Mouse (Mus musculus) adipocyte (in vitro differentiated cells): Measurements from ENCODE around the gene Zfp771.
A peak's percentile ranks its signal among the peaks of the same experiment; 100 is the strongest.

Experiments used
- DNase-seq: peaks from one replicate; pipeline ENCODE4 v3.0.0-alpha.2; 2016; ENCODE audit warnings: low spot score

The Zfp771 gene

DNA sequence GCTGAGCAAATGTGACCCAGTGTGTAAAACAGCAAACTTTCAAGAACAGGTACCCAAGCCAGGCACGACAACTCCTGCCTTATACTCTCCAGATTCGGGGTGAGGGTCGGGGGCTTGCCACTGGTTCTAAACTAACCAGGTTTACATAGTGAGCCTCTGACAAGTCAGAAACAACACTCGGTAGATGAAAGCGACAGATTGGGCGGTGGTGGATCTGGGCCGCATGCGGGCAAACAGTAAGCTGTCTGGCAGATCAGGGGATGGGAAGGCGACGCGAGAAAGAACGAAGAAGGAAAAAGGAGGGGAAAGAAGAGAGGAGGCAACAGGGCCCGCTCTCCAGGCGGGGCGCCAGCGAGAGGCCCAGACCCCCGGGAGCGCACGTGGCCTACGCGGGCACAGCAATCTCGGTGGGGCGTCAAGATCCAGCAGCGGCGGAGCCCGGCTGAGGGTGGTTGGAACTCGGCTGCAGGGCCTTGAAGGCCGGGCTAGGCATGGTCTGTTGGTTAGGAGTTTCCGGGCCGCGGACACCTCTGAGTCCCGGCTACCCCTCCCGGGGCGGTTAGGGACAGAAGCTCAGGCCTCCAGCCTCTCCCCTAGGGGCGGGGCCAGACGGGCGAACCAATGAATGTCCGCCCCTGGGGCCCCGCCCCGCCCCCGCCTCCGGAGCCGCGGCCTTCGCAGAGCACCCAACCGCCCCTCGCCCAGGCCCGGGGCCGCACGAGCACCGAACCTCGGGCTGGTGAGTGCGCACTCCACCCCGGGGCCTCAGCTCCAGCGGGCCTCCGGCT is at the start of gene Zfp771:
Gene Zfp771 (plus strand): TSS at position 405 of the 788 bp plus-strand sequence.
- peak; percentile 90 for DNase-seq

GRCm38 (mm10) chr7:127194633-127195029 is 49.4 kb upstream of the Zfp771 start:
- DNase-seq: no peak

GRCm38 (mm10) chr7:127195544-127196295 is 48.4 kb upstream of the Zfp771 start, which contains the start of gene Cd2bp2:
Gene Cd2bp2, minus strand, starts transcription at chr7:127196050.
- DNase-seq: peak; percentile 96

DNA sequence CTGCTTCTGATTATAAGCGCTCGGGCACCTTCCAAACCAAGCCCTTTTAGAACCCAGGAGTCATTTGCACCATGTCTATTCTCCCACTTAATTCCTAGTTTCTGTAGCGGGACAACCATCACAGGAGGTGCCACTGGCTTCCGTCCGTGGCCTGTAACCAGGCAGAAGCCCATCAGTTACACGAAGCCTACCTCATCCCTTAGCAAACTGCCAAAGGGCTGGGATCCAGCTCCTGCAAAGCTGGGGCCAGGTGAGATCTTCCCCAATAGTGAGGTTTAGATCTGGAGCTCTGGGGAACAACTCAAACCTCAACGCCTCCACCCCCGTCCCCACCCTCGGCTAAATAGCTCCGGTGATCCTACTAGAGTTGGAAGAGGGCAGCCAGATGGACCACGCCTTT is 47.6 kb upstream of the Zfp771 start:
- no peak for DNase-seq

DNA sequence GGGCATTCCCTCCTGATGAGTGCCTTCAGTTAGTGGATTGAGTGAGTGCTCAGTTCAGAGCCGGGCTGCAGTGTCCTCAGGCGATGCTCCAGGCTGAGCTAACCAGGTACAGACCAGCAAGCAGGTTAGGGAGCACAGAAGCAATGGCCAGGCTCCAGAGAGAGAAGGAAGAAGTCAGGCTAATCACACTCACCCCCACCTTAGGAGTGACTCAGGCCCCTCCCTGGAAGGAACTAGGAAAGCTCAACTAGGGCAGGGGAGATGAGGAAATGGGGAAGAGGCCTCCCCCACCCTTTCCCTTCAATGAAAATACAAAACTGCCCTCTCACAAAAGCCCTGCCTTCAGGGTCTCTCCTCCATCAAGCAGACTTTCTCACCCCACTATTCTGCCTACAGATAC is 37.5 kb upstream of the Zfp771 start:
- no peak for DNase-seq

DNA sequence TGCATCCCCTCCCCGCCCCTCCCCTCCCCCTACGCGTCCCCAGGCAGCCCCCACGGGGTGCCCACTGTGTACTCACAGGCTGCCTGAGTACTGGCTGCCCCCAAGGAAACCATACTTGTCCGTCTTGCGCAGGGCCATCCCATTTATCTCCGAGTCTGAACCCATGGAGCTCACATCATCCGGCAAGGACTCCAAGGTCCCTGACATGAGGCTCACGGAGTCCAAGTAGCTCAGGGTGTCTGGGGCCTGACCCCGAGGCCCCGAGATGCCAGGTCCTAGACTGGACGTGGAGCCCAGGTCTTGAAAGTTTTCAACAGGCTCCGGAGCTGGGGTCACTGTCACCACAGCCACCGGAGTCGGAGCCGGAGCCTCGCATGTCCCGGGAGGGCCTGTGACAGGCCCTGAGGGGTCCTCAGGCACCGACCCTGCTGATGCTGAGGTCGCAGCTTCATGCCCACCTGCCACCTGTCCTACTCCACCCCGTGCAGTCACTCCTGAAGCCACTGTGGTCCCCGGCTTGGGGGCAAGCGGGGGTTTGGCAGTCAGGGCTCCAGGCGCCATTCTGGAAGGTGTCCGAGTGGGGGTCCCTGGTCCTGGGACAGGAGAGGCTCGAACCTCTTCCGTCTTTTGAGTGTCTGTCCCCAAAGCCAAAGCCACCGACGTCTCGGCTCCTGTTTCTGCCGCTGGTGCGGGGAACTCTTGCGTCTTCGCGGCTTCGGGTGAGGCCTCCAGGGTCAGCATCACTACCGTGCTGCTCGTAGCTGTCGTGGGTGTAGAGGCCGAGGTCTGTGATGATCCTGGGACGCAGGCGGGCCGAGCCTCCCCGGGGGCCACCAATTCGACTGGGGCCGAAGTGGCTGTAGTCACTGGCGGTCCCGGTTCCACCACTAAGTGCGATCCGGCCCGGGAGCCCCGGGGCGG is 36.4 kb upstream of the Zfp771 start:
- DNase-seq: no peak

DNA sequence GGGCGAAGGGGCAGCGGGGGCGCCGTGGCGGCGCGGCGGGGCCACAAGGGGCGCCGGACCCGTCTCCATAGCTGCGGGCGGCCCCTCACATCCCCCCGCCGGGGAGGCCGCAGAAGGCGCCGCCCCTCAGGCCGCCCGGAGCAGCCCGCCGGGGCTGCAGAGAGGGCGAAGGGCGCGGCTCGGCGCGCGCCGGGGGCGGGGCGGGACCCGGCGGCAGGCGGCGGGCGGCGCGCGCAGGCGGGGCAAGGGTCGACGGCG is 35.9 kb upstream of the Zfp771 start, which contains the start of gene Tbc1d10b:
Gene Tbc1d10b (minus strand): TSS at position 174 of the 258 bp plus-strand sequence.
- DNase-seq: no peak

DNA sequence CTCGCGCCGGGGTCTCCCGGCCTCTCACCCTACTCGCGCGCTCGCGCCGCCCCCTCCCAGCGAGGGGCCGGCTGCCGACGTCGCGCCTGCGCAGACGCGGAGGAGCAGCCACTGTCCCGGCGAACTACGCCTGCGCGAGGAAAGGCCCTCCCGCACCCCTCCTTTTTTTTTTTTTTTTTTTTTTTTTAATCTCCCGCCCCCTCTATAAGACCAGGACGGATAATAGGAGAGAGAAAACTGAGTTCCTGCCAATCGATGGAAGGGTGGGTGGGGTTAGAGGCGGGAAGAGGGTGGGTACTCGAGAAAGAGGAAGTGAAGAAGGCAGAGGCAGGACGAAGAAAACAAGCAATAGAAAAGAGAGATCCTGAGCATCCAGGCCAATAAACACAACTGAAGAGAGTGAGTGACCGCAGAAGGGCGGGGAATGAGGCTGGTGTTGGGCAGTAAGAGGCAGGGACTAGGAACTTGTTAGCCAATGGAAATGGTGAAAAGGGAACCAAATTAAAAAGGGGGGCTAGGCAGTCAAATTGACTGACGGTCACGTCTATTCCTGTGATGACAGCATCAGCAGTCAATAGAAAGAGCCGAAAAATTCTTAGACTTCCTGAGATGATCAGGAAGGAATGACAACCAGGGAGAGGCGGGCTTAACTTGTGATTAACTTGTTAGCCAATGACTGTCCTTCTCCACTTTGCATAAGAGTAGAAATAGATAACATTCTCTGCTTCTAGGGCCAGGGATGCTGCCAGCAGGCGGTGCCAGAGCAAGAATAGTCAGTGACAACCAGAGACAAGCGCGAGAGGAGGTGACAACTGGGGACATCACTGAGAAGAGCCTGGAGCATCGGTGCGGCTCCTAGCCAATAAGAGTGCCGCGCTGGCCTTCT is 35.3 kb upstream of the Zfp771 start, which contains the start of gene Mylpf:
Gene Mylpf (plus strand): TSS at position 338 of the 886 bp plus-strand sequence.
- peak; percentile 98 for DNase-seq

GRCm38 (mm10) chr7:127209851-127210250 is 34.2 kb upstream of the Zfp771 start:
- DNase-seq: no peak

DNA sequence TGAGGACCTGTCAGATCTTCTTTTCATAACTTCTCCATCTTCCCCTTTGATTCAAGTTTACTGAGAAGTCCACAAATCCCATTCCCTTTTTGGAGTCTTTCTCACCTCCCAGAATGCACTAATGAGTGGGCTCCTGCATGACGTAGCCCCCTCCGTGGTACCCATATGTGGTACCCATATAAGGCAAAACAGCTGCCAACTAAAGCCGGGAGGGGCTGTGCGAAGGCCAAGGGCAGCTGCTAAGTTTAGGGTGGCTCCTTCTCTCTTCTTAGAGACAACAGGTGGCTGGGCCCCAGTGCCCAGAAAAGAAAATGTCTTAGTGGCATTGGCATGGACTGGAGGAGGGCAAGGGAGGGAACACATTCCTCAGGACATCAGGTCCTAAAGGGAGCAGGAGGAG is 33.8 kb upstream of the Zfp771 start:
- DNase-seq: no peak

GRCm38 (mm10) chr7:127211014-127211745 is 32.9 kb upstream of the Zfp771 start:
- DNase-seq: no peak

GRCm38 (mm10) chr7:127212432-127213250 is 31.4 kb upstream of the Zfp771 start:
- no peak for DNase-seq

GRCm38 (mm10) chr7:127213485-127213884 is 30.6 kb upstream of the Zfp771 start:
- DNase-seq: no peak

GRCm38 (mm10) chr7:127213930-127214329 is 30.1 kb upstream of the Zfp771 start:
- no peak for DNase-seq

DNA sequence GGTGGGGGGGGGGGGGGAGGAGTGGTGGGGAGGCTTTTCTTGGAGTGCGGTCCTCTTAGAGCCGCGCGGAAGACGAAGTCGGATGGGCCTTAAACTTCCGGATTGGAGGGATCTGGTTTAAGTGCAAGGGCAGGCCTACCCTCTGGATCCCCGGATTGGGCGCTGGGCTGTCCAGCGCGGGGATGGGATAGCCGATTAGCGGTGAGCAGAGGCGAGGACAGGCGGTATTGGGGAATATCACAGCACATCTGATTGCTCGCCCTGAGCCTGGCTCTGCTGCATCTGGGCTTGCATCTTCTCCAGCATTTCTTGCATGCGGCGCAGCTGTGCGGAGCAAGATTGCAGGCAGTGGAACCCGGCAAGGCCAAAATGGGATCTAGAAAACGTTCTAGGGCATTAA is 29.6 kb upstream of the Zfp771 start:
- DNase-seq: no peak

GRCm38 (mm10) chr7:127214981-127215871 is 28.8 kb upstream of the Zfp771 start:
- no peak for DNase-seq

- DNase-seq: no peak
Observed at GRCm38 (mm10) chr7:127216307-127216706, 27.8 kb upstream of the Zfp771 start.

- DNase-seq: no peak
Observed at GRCm38 (mm10) chr7:127217475-127217874, 26.6 kb upstream of the Zfp771 start.
